Mouse (Mus musculus) ZHBTc4 (cell line): ENCODE data around the gene Gm28042.

Source experiments
- DNase-seq: peaks from one replicate; pipeline ENCODE4 v3.0.0-alpha.2; 2011; ENCODE audit warnings: low read depth, low spot score

Gene Gm28042

DNA sequence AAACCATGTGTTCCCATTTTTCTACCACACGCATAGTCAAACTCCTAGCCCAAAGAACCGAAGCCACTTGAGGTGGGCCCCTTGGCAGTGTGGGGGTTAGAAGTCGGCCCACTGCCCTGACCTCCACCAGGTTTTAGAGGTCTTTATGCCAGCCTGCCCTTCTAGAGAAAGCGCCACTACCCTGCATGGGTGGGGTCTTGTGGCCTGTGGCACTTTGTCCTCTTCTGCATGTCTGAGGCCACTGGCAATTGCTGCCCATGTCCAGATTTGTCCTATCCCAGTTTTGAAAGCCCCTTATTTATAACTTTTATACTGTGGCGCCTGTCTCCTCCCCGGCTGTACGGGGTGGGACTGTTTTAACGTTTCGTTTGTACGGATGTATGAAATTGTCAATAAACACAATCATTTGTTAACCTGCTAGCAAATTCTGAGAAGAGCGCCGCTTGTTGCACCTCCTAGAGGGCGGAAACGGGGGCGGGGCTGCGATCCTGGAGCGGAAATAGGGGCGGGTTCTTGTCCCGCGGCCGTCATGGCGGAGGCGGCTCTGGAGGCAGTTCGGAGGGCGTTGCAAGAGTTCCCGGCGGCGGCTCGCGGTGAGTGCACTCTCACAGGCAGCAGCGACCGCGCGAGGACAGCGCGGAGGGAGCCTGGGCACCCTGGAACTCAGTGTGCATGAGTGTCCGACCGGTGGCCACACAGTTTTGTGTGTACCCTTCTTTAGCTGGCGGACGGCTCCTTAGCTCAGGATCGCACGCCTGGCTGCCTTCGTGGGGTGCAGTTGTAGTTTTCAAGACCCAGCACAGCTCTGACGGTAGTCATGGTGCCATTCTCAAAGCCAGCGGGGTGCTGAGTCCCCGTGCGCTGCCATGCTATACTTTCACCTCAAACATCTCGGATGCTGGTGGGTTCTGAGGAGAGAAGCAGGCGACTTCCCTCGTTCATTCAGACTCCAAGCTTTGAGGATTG, at the start of gene Gm28042, which contains the start of gene Jmjd7:
Gm28042 (plus strand) TSS at position 510 of the 966 bp plus-strand sequence.
Jmjd7 (plus strand) TSS at position 500 of the 966 bp plus-strand sequence.
- peak; percentile 96 for DNase-seq

DNA sequence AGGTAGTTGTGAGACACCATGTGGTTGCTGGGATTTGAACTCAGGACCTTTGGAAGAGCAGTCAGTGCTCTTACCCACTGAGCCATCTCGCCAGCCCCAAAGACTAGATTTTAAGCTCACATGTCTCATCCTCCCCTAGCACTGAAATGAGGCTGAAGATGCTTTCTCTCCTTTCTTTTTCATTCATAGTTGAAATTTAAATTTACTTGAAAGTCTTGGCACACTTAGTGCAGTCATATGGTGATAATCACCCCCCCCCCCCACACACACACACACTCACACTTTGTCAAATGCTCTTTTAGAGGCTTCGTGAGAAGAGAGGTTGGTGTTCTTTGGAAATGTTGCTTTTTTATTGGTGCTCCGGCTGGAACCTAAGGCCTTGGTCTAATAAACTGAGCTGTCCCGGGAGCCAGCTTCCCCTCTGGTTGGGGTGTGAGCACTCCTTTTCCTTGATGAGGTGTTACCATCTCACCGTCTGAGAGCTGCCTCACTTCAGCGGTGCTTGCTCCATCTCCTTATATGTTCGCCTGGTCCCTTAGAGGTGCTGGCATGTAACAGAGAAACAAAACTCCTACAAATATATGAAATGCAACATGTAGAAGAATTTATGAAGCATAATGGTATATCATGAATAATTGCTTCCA, 46.8 kb upstream of the Gm28042 start:
- no peak for DNase-seq

- DNase-seq: no peak
Observed at GRCm38 (mm10) chr2:119981631-119982030, 45.7 kb upstream of the Gm28042 start.

- DNase-seq: peak; percentile 80
Observed at GRCm38 (mm10) chr2:119985871-119986270, 41.4 kb upstream of the Gm28042 start.

GRCm38 (mm10) chr2:119986369-119986768, 40.9 kb upstream of the Gm28042 start:
- peak; percentile 55 for DNase-seq

DNA sequence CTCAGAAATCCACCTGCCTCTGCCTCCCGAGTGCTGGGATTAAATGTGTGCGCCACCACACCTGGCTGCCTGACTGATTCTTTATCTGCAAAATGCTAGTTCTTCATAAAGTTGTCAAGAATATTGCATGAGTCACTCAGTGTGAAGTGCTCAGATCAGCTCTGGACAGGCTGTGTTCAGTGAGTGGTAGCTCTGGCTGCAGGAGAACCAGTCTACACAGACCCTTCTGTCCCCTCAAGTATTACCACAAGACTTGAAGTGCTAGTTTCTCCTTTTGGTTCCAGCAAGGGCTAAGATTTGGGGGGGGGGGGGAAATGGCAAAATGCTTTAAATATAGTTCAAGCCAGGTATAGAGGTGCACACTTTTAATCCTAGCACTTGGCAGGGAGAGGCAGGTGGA, 39.9 kb upstream of the Gm28042 start:
- no peak for DNase-seq

DNA sequence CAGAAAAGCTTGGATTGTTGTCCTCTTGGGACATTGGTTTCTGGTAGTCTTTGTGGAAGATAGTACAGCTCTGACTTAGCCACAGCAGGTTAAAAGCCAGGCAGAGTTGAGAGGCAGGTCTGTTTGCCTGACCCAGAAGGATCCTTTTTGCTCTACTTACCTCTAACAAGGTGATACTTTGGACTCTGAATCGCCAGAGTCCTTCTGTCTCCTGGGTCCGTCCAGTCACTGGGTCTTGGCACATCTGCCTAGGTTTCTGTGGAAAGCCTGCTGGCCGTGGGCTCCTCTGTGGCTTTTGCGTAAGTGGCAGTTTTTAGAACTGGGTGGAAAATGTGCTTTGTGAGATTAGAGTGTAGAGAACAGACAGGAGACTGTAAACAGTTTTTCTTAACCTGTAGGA, 38.3 kb upstream of the Gm28042 start:
- no peak for DNase-seq

- DNase-seq: no peak
Observed at GRCm38 (mm10) chr2:119990881-119991280, 36.4 kb upstream of the Gm28042 start.

GRCm38 (mm10) chr2:119992349-119992748, 34.9 kb upstream of the Gm28042 start:
- no peak for DNase-seq

GRCm38 (mm10) chr2:119993515-119993914, 33.8 kb upstream of the Gm28042 start:
- no peak for DNase-seq

DNA sequence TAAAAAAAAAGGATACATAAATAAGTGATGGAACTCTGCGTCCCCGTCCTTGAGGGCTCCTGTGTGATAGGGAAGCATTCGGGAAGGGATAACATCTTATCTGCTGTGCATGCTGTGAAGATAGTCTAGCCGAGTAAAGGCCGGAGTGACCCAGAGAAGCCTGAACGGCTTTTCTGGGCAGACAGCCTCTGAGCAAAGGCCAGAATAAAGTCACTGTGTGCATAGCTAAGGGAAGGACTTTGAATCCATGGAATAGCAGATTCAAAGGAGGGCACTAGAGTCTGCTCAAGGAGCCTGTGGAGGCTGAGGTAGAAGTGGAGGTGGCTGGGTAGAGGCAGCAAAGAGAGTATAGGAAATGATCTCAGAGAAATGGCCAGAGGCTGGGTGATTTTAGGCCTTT, 32.5 kb upstream of the Gm28042 start:
- DNase-seq: no peak

DNA sequence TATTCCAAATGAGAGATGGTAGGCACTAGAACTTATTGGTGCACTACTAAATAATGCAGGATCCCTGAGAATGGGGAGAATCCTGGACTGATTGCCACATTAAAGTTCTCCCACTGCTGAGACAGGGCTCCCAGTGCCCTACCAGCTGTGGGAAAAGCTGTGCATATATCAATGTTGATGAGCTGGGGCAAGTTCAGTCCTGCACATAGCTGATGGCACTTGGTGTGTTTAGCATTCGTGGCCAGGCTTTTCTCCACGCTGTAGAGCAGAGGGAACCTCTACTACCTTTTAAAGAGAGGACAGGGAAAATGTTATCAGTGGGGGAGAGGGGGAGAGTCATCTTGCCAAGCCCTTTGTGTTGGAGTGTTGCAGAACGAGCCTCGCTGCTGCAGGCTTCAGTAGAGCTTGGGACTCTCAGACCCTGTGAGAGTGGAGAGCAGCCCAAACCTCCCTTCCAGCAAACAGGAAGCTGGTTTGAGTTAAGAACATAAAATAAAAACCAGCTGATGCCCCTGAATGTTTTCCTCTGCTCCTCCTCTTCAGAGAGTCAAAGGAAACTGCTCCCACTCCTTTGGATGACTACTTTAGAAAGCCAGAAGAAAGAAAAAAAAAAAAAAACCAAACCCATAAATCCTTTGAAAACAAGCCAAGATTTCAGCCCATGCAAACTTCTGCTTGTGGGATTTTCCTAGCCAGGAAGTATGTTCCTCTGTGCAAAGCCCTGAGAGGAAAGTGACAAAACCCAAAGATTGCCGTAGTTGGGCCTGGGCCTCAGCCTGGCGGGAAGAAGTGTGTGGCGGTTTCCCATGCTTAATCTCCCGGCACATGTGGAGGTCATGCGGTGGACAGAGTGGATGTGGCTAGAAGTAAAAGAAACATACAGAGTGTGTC, 31.7 kb upstream of the Gm28042 start:
- no peak for DNase-seq

GRCm38 (mm10) chr2:119997354-119997753, 29.9 kb upstream of the Gm28042 start:
- DNase-seq: no peak

DNA sequence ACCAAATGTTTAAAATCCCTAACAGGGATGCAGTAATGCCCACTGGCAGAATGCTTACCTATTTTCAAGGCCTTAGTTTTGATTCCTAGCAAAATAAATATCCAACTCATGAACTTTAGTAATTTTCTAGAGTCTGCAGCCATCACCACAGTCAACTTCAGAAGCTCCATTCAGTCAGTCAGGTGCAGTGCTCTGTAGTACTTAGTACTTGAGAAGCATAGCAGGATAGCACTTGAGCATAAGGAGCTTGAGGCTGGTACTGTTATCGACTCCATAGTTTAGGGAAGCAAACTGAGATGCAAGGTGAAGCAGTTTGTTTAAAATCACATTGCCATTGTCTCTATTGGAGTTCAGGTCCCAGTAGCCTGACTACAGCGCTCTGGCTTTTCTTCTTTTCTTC, 27.6 kb upstream of the Gm28042 start:
- DNase-seq: no peak

DNA sequence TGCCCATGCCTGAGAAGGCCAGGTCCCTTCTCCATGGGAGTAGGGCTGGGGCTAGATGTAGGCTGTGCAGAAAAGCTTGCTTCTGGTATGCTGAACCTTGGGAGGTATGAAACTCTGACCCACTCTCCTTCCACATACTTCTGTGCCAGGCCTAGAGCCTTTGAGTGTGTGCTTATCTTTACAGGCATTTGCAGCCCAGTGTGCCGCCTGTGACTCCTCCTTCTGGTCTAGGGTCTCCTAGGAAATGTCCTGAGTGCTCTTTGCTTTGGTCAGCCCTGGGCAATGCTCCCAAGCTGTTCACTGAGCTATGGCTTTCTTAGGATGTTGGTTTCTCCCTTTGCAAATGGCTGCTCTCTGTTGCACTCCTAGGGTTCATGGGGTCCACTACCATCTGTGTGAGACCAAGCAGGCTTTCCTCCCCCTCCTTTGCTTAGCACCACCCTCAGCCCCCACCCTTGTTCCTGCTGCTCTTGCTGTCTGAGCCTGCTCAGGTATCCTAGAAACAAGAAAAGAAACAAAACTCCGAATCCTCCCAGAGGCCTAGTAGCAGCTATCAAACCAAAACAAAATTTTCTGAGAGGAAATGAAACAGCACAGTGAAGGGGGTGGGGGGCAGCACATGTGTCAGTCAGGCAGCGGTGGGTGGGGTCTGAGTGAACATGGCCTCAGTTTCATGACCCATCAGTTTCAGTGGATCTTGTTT, 26.3 kb upstream of the Gm28042 start:
- no peak for DNase-seq

DNA sequence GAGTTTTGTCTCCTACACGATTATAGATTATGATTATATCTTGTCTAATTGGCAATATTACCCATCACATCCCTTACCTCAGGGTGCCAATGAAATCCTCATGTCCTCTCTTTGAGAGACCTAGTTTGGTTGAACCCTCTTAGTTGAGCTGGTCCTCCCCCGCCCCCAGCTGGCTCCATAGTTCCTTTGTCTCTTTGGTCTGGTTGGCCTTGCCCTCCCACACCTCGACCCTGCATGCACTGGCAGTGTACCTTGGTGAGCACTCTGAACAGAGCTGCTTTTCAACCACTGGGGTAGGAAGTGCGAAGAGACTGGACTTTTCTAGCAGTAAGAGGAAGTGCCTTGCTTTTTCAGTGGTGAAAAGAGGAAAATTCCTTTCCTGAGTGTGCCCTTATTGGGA, 25.3 kb upstream of the Gm28042 start:
- DNase-seq: no peak

GRCm38 (mm10) chr2:120003970-120004369, 23.3 kb upstream of the Gm28042 start:
- no peak for DNase-seq

DNA sequence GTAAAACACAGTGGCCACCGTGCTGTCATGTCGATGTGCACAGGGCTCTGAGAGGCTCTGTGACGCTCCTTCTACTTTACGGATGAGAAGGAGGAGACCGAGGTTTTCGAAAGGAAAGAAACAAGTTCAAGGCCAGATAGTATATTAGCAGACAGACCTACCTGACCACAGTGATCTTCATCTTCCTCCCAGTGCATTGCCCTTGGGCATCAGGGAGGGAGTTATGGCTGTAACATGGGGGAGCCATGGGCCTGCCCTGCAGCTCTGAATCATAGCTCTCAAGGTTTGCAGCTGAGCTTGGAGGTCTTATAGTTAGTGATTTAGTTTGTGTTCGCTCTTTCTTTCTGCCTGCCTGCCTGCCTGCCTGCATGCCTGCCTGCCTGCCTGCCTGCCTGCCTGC, 20.6 kb upstream of the Gm28042 start:
- no peak for DNase-seq

GRCm38 (mm10) chr2:120007680-120008210, 19.5 kb upstream of the Gm28042 start:
- no peak for DNase-seq

DNA sequence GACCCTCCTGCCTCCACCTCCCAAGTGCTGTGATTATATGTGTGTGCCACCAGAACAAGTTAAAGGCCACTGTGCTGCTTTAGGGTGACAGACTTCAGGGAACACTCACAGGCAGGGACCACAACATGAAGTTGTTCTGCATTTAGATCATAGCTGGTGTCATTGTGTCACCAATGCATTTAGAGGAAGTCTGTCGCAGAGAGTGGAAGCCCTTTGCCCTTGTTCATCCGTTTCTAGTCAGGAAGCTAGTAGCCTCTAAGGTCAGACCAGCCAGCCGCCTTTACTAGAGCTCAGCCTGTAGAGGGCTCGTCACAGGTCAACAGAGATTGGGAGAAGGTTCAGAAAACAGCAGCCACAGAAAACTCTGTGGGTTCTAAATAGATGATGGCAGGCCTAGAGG, 18.6 kb upstream of the Gm28042 start:
- DNase-seq: no peak
